Mouse (Mus musculus) intestine, postnatal 0 days (tissue): ENCODE measurements around the gene Pex16. TPM values are rescaled to one million over a fixed set of nuclear protein-coding genes. Genes with fewer than 3 reads are reported as not detected.
A peak's percentile ranks its signal among the peaks of the same experiment; 100 is the strongest.

ENCODE experiments used
- ATAC-seq: fragments of 200-750 bp; cut with Nextera tagmentation; 2 replicates; pipeline ENCODE4 v1.8.0; 2017; ENCODE audit warnings: mild to moderate bottlenecking, moderate TSS enrichment, moderate library complexity
- H3K27ac ChIP-seq: fragments of 300-500 bp; sonication (generic); 2 replicates; pipeline ENCODE4 v1.5.1; 2014; ENCODE audit warnings: mild to moderate bottlenecking, low read depth, low read length, moderate library complexity
- H3K27me3 ChIP-seq: fragments of 300-500 bp; sonication (generic); replicated peaks from 2 replicates; pipeline ENCODE4 v1.6.1; 2014; ENCODE audit warnings: low read length, mixed read lengths; ENCODE audit not compliant: control insufficient read depth, insufficient read depth
- H3K36me3 ChIP-seq: fragments of 300-500 bp; sonication (generic); 2 replicates; pipeline ENCODE4 v1.6.1; 2014; ENCODE audit warnings: mild to moderate bottlenecking, moderate library complexity; ENCODE audit not compliant: control insufficient read depth, insufficient read depth
- H3K4me1 ChIP-seq: fragments of 300-500 bp; sonication (generic); replicated peaks from 2 replicates; pipeline ENCODE4 v1.6.1; 2014; ENCODE audit warnings: antibody characterized with exemption, low read length, mixed read lengths; ENCODE audit not compliant: control insufficient read depth, insufficient read depth
- H3K4me2 ChIP-seq: fragments of 300-500 bp; sonication (generic); replicated peaks from 2 replicates; pipeline ENCODE4 v1.6.1; 2014; ENCODE audit warnings: low read depth, mild to moderate bottlenecking, moderate library complexity
- H3K4me3 ChIP-seq: fragments of 300-500 bp; sonication (generic); 2 replicates; pipeline ENCODE4 v1.5.1; 2014; ENCODE audit warnings: low read depth, low read length
- H3K9ac ChIP-seq: fragments of 300-500 bp; sonication (generic); 2 replicates; pipeline ENCODE4 v1.6.1; 2014; ENCODE audit warnings: mild to moderate bottlenecking, low read depth, low read length
- H3K9me3 ChIP-seq: fragments of 300-500 bp; sonication (generic); 2 replicates; pipeline ENCODE4 v1.6.1; 2016; ENCODE audit warnings: mixed run types; ENCODE audit not compliant: control insufficient read depth
- CTCF ChIP-seq: sonication (generic); IDR thresholded peaks from 2 replicates; pipeline ENCODE4 v1.5.1; 2016; ENCODE audit warnings: low read depth, mild to moderate bottlenecking, control low read depth, antibody characterized with exemption, moderate library complexity
- WGBS: fragments of 180-500 bp; shearing (Covaris S2); extraction: QIAGEN DNeasy Blood & Tissue Kit; methylation state at CpG from one replicate; pipeline ENCODE4 v1.1.7; 2014; 5-methylcytosine and 5-hydroxymethylcytosine counted together
- polyA plus RNA-seq: library from polyadenylated mRNA; unstranded; fragments of >200 nt; fragmentation: Nextera tagmentation; extraction: Ambion mirVana; gene quantifications from 2 replicates; pipeline ENCODE4 v1.2.1, GENCODE M21; 2015

The Pex16 gene
- polyA plus RNA-seq, 1 experiment from 2014 or later: 86.0 TPM

GRCm38 (mm10) chr2:92371971-92372690, 2.3 kb upstream of the Pex16 start:
- Histone ChIP-seq H3K4me1 (peaks cover 12% of the 10 kb centered on the region), H3K27me3 (no peaks in the 10 kb centered on the region), H3K4me3 (no peak overlapping the region), H3K27ac (peak overlapping the region; percentile 62; the same call in 1 of the 2 replicates), H3K4me2 (peak overlapping the region; percentile 92), H3K36me3 (peaks cover under 1% of the 10 kb centered on the region; the same call in 1 of the 2 replicates), H3K9ac (no peak overlapping the region), H3K9me3 (no peaks in the 10 kb centered on the region)
- no peak for ATAC-seq
- WGBS: 40% methylated on average over 10 of the region's 10 CpGs
- TF ChIP-seq CTCF: no peak

- no peak for TF ChIP-seq CTCF
- Histone ChIP-seq H3K4me2 (peak overlapping the region; percentile 3; the same call in 1 of the 2 replicates), H3K27ac (peak overlapping the region; percentile 62), H3K4me3 (no peak overlapping the region), H3K4me1 (peaks cover 12% of the 10 kb centered on the region), H3K9me3 (no peaks in the 10 kb centered on the region), H3K27me3 (no peaks in the 10 kb centered on the region), H3K36me3 (peaks cover 8% of the 10 kb centered on the region), H3K9ac (no peak overlapping the region)
- 33% methylated on average over 9 of the region's 9 CpGs for WGBS
- ATAC-seq: no peak
Observed at GRCm38 (mm10) chr2:92372767-92373436, 1.6 kb upstream of the Pex16 start.

GRCm38 (mm10) chr2:92373437-92373813, 1.1 kb upstream of the Pex16 start:
- H3K4me2 ChIP-seq: peak overlapping the region; percentile 3; the same call in 1 of the 2 replicates
- peaks cover 13% of the 10 kb centered on the region for H3K36me3 ChIP-seq
- no peak overlapping the region for H3K4me3 ChIP-seq
- peaks cover 12% of the 10 kb centered on the region for H3K4me1 ChIP-seq
- H3K9me3 ChIP-seq: no peaks in the 10 kb centered on the region
- no peak for ATAC-seq
- WGBS: 69% methylated on average over 11 of the region's 11 CpGs
- peak overlapping the region; percentile 51 for H3K27ac ChIP-seq
- H3K27me3 ChIP-seq: no peaks in the 10 kb centered on the region
- H3K9ac ChIP-seq: no peak overlapping the region
- no peak for TF ChIP-seq CTCF

GRCm38 (mm10) chr2:92375099-92375623, 685 bp downstream of the Pex16 start:
- Histone ChIP-seq H3K4me1 (peaks cover 10% of the 10 kb centered on the region), H3K9ac (peak overlapping the region; percentile 58), H3K27me3 (no peaks in the 10 kb centered on the region), H3K36me3 (peaks cover 30% of the 10 kb centered on the region), H3K4me3 (peak overlapping the region; percentile 66), H3K4me2 (peak overlapping the region; percentile 89), H3K9me3 (no peaks in the 10 kb centered on the region), H3K27ac (peak overlapping the region; percentile 84)
- peak; percentile 95 for ATAC-seq
- peak; percentile 33 for TF ChIP-seq CTCF
- under 1% methylated on average over 29 of the region's 29 CpGs for WGBS

GRCm38 (mm10) chr2:92375788-92376187, 1.3 kb downstream of the Pex16 start:
- Histone ChIP-seq H3K36me3 (peaks cover 36% of the 10 kb centered on the region), H3K27ac (peak overlapping the region; percentile 84), H3K9me3 (no peaks in the 10 kb centered on the region), H3K27me3 (no peaks in the 10 kb centered on the region), H3K4me2 (peak overlapping the region; percentile 89), H3K4me1 (peaks cover 10% of the 10 kb centered on the region), H3K4me3 (peak overlapping the region; percentile 66), H3K9ac (peak overlapping the region; percentile 58)
- WGBS: 4% methylated on average over 10 of the region's 10 CpGs
- TF ChIP-seq CTCF: no peak
- ATAC-seq: no peak

- no peaks in the 10 kb centered on the region for H3K9me3 ChIP-seq
- H3K4me1 ChIP-seq: peaks cover 10% of the 10 kb centered on the region
- H3K36me3 ChIP-seq: peaks cover 41% of the 10 kb centered on the region
- peak overlapping the region; percentile 66 for H3K4me3 ChIP-seq
- H3K4me2 ChIP-seq: peak overlapping the region; percentile 89
- H3K27ac ChIP-seq: no peak overlapping the region
- ATAC-seq: no peak
- H3K9ac ChIP-seq: peak overlapping the region; percentile 58
- H3K27me3 ChIP-seq: no peaks in the 10 kb centered on the region
- 82% methylated on average over 6 of the region's 6 CpGs for WGBS
- TF ChIP-seq CTCF: no peak
Observed at GRCm38 (mm10) chr2:92376300-92376699, 1.8 kb downstream of the Pex16 start.
